Mouse (Mus musculus) forebrain, embryonic 10.5 days (tissue): ENCODE data around the gene Phgr1. TPM values are rescaled to one million over a fixed set of nuclear protein-coding genes. Genes with fewer than 3 reads are reported as not detected.

Experiments used
- DNase-seq: peaks from one replicate; pipeline ENCODE4 v3.0.0-alpha.2; 2017; ENCODE audit warnings: low spot score; ENCODE audit errors: extremely low spot score
- H3K27ac ChIP-seq: fragments of 300-500 bp; sonication (generic); 2 replicates; pipeline ENCODE4 v1.5.1; 2016; ENCODE audit warnings: mild to moderate bottlenecking
- H3K27me3 ChIP-seq: fragments of 300-500 bp; sonication (generic); 2 replicates; pipeline ENCODE4 v1.6.1; 2016; ENCODE audit warnings: mild to moderate bottlenecking; ENCODE audit not compliant: poor library complexity, severe bottlenecking
- H3K36me3 ChIP-seq: fragments of 300-500 bp; sonication (generic); replicated peaks from 2 replicates; pipeline ENCODE4 v1.6.1; 2016; ENCODE audit warnings: mild to moderate bottlenecking, moderate library complexity
- H3K4me1 ChIP-seq: fragments of 300-500 bp; sonication (generic); 2 replicates; pipeline ENCODE4 v1.6.1; 2016
- H3K4me3 ChIP-seq: fragments of 300-500 bp; sonication (generic); 2 replicates; pipeline ENCODE4 v1.5.1; 2016; ENCODE audit warnings: mild to moderate bottlenecking, moderate library complexity
- H3K9me3 ChIP-seq: fragments of 300-500 bp; sonication (generic); 2 replicates; pipeline ENCODE4 v1.6.1; 2016; ENCODE audit warnings: mild to moderate bottlenecking, moderate library complexity
- WGBS: fragments of 180-500 bp; shearing (Covaris S2); methylation state at CpG from one replicate; pipeline ENCODE4 v1.1.7; 2016; 5-methylcytosine and 5-hydroxymethylcytosine counted together
- polyA plus RNA-seq: library from polyadenylated mRNA; unstranded; fragments of >200 nt; fragmentation: Nextera tagmentation; extraction: Ambion mirVana; gene quantifications from 2 replicates; pipeline ENCODE4 v1.2.1, GENCODE M21; 2016

The Phgr1 gene
- polyA plus RNA-seq, 1 experiment from 2014 or later = not detected

- DNase-seq = no peak
- WGBS = 86% methylated on average over 6 of the region's 6 CpGs
Measured at GRCm38 (mm10) chr2:118755407-118755806, 17.2 kb upstream of the Phgr1 start.

DNA sequence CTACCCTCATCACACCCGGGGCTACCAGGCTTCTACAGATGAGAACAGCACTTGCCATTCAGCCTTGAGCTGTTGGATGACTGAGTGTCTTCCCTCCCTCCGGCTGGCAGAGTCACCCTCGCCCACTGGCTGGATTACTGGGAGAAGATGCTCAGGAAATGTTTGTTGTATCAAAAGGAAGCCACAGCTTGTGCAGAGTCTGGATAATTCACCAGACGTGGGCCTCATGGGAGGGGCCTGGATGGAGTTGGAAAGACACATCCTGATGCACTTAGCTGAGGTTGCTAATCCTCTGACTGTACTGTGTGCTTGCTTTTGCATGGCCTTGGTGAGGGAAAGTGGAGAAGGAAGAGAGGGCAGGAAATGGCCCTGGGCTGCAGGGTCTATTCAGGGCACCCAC is 16.5 kb upstream of the Phgr1 start:
- Histone ChIP-seq H3K27me3 (peaks cover 80% of the 10 kb centered on the region), H3K36me3 (no peaks in the 10 kb centered on the region), H3K27ac (no peak overlapping the region), H3K9me3 (no peaks in the 10 kb centered on the region), H3K4me1 (peaks cover 23% of the 10 kb centered on the region), H3K4me3 (no peak overlapping the region)
- WGBS = 88% methylated on average over 4 of the region's 4 CpGs
- DNase-seq = no peak

More at GRCm38 (mm10) chr2:118755407-118755806, 17.2 kb upstream of the Phgr1 start:
- H3K27ac ChIP-seq = no peak overlapping the region
- H3K4me1 ChIP-seq = peaks cover 22% of the 10 kb centered on the region
- H3K4me3 ChIP-seq = no peak overlapping the region
- H3K36me3 ChIP-seq = peaks cover 1% of the 10 kb centered on the region; the same call in 1 of the 2 replicates
- peaks cover 79% of the 10 kb centered on the region for H3K27me3 ChIP-seq
- no peaks in the 10 kb centered on the region for H3K9me3 ChIP-seq

DNA sequence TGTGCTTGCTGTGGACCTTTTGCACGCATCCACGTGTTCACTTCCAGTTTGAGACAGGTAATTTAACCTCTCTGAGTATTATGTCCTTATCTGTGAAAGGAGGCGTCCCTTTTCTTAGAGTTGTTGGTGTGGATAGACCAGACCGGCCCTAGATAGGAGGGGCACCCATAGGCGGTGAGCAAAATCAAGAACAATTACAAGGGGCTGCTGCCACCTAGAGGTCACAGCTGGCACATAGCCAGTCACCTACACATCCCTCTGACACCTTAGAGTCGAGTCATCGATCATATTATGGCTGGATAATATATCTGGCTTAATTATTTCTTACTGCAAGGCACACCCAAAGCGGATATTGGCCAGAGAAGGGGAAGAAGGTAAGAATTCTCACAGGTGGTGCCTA is 12.7 kb upstream of the Phgr1 start:
- no peaks in the 10 kb centered on the region for H3K36me3 ChIP-seq
- 9% methylated on average over 8 of the region's 8 CpGs for WGBS
- H3K9me3 ChIP-seq = no peaks in the 10 kb centered on the region
- peaks cover 91% of the 10 kb centered on the region for H3K27me3 ChIP-seq
- no peak overlapping the region for H3K4me3 ChIP-seq
- H3K4me1 ChIP-seq = peaks cover 47% of the 10 kb centered on the region
- H3K27ac ChIP-seq = no peak overlapping the region
- DNase-seq = peak; percentile 60

DNA sequence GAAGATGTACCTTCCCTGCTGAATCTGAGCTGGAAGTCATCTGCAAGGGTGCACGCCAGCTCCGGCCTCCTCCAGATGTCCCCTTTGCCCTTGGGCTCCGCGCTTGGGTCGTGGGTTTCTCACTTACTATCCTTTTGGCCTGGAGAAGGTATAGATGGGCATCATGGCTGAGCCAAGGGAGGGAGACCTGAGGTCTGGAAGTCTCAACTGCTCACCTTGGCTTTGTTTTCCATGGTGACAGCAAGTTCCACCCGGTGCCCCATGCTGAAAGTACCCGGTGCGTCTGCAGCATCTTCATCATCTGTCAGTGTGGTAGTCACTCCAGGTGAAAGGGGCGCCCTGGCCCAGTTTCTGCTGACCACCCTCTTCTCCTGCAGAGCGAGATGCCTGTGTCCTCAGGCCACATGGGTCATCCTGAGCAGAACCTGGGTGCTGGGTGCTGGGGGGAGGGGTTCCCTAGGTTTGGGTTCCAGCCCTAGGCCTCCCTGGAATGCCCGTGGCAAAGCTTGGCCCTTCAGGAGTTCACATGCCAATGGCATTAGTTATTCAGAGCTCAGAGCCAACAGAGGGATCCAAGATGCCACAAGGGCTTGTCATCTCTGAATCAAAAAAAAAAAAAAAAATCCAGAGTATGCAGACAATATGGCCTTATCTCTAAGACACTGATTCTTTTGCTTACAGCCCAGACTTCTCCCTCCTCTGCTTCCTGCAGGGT is 12.1 kb upstream of the Phgr1 start:
- Histone ChIP-seq H3K36me3 (no peaks in the 10 kb centered on the region), H3K27ac (no peak overlapping the region), H3K4me3 (no peak overlapping the region), H3K27me3 (peaks cover 90% of the 10 kb centered on the region), H3K9me3 (no peaks in the 10 kb centered on the region), H3K4me1 (peaks cover 47% of the 10 kb centered on the region)
- 84% methylated on average over 11 of the region's 11 CpGs for WGBS
- no peak for DNase-seq

- Histone ChIP-seq H3K27me3 (peaks cover 81% of the 10 kb centered on the region), H3K27ac (peak overlapping the region; percentile 86), H3K4me1 (peaks cover 47% of the 10 kb centered on the region), H3K9me3 (no peaks in the 10 kb centered on the region), H3K36me3 (no peaks in the 10 kb centered on the region), H3K4me3 (peak overlapping the region; percentile 43; the same call in 1 of the 2 replicates)
- no peak for DNase-seq
- 84% methylated on average over 12 of the region's 12 CpGs for WGBS
Measured at GRCm38 (mm10) chr2:118761358-118761757, 11.2 kb upstream of the Phgr1 start.

- peaks cover 73% of the 10 kb centered on the region for H3K27me3 ChIP-seq
Measured at GRCm38 (mm10) chr2:118761906-118762783, 10.4 kb upstream of the Phgr1 start, which contains the start of gene Ccdc9b. Ccdc9b (minus strand) TSS chr2:118762661.

DNA sequence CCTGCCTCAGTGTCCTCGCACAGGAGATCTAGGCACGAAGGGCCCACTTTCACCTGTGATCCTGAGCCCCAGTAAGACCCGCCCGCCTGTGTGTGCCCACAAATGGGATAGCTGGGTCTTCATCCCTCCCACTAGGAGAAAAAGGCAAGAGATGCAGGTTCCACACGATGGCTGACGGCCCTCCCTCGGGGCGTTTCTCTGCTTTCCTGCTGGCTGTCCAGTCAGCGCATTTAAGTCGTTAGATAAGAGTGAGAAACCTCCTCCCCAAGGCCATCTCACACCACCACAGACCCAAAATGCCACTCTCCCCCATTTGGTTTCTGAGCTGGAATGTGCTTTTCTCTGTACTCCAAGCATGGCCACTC is 9.8 kb upstream of the Phgr1 start:
- no peaks in the 10 kb centered on the region for H3K36me3 ChIP-seq
- H3K4me1 ChIP-seq = peaks cover 42% of the 10 kb centered on the region
- peaks cover 67% of the 10 kb centered on the region for H3K27me3 ChIP-seq
- 9% methylated on average over 10 of the region's 10 CpGs for WGBS
- no peak for DNase-seq
- peak overlapping the region; percentile 43 for H3K4me3 ChIP-seq
- H3K9me3 ChIP-seq = no peaks in the 10 kb centered on the region
- peak overlapping the region; percentile 86 for H3K27ac ChIP-seq

More at GRCm38 (mm10) chr2:118761906-118762783, 10.4 kb upstream of the Phgr1 start, which contains the start of gene Ccdc9b:
- WGBS = 5% methylated on average over 29 of the region's 29 CpGs
- Histone ChIP-seq H3K27ac (peak within 1 kb of the TSS; percentile 86), H3K36me3 (no peaks in the 10 kb centered on the region), H3K4me1 (peaks cover 45% of the 10 kb centered on the region), H3K9me3 (no peaks in the 10 kb centered on the region), H3K4me3 (peak within 1 kb of the TSS; percentile 43)
- DNase-seq = peak; percentile 59

GRCm38 (mm10) chr2:118763469-118763868 is 9.1 kb upstream of the Phgr1 start:
- DNase-seq = no peak
- H3K9me3 ChIP-seq = no peaks in the 10 kb centered on the region
- H3K36me3 ChIP-seq = no peaks in the 10 kb centered on the region
- WGBS = 65% methylated on average over 7 of the region's 7 CpGs
- no peak overlapping the region for H3K4me3 ChIP-seq
- peaks cover 60% of the 10 kb centered on the region for H3K27me3 ChIP-seq
- peaks cover 42% of the 10 kb centered on the region for H3K4me1 ChIP-seq
- peak overlapping the region; percentile 86; the same call in 1 of the 2 replicates for H3K27ac ChIP-seq

DNA sequence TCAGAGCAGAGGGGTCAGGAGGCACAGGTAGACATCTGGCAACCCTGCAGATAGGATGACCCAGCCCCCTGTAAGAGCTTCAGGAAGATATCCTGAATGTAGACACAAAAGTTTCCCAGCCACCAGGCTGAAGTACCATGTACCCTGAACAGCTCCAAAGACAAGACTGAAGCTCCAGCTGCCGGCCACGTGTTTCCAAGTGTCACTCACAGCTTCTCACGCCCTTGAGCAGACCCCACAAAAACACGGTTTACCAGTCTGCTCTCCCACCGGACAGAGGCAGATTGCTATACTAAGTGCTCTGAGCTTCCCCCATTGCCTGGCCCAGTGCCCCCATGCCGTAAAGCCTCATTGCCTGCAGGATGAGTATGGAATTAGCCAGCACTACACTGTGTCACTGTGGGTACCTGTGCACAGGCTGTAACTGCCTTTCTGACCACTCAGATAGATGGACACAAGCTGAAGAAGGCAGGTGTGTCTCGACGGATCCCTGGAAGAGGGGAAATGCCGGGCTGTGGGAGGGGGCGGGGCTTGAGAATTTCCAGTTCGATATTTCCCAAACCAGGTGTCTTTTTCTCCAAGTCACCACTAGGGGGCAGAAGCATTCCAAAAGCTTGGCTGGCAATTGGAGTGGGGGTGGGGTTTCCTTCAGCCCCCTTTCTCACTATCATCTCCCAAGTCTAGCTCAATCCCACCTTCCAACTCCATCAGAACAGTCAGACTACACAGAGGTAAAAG is 8.3 kb upstream of the Phgr1 start:
- peaks cover 52% of the 10 kb centered on the region for H3K27me3 ChIP-seq
- no peaks in the 10 kb centered on the region for H3K9me3 ChIP-seq
- DNase-seq = peak; percentile 46
- H3K4me3 ChIP-seq = no peak overlapping the region; the same call in 1 of the 2 replicates
- H3K27ac ChIP-seq = no peak overlapping the region
- H3K4me1 ChIP-seq = peaks cover 42% of the 10 kb centered on the region
- 29% methylated on average over 11 of the region's 11 CpGs for WGBS
- no peaks in the 10 kb centered on the region for H3K36me3 ChIP-seq

DNA sequence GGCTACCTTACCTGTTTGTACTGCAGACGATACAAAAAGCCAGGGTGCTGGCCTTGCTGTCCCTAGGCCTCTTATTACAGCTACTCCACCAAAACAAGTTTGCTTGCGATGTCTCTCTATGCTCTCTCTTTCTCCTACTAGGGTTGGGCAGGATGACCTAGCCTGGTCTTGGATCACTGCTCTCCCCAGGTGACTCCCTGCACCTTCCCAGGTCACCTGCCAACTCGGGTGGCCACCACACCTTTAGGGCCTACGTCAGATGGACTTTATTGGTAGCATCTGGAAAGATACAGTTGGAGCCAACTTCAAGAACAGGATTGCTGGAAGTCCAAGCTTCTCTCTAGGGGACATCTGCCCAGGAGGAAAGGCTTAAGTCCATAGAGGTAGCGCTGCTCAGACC is 7.7 kb upstream of the Phgr1 start:
- 83% methylated on average over 5 of the region's 5 CpGs for WGBS
- Histone ChIP-seq H3K9me3 (no peaks in the 10 kb centered on the region), H3K4me1 (peaks cover 36% of the 10 kb centered on the region), H3K4me3 (no peak overlapping the region), H3K27ac (no peak overlapping the region), H3K36me3 (no peaks in the 10 kb centered on the region), H3K27me3 (peaks cover 46% of the 10 kb centered on the region)
- no peak for DNase-seq

GRCm38 (mm10) chr2:118766041-118767033 is 6.2 kb upstream of the Phgr1 start:
- Histone ChIP-seq H3K4me3 (no peak overlapping the region), H3K36me3 (no peaks in the 10 kb centered on the region), H3K27me3 (peaks cover 31% of the 10 kb centered on the region), H3K4me1 (peaks cover 31% of the 10 kb centered on the region), H3K9me3 (no peaks in the 10 kb centered on the region), H3K27ac (no peak overlapping the region)
- no peak for DNase-seq
- 77% methylated on average over 10 of the region's 10 CpGs for WGBS
